15 mouse cellular contexts compared by ENCODE assay signal in genomic region chr9:5752686-5753301, GRCm38 (mm10).
DNase-seq lines count a peak whose midpoint lies in the region; ATAC-seq and TF ChIP-seq lines count a peak whose summit lies in the region.
"Had no signal": no experiment of that assay in that cellular context is flagged by ENCODE, and none has a peak within 500 bp of the region (broad histone marks: within the 10 kb centered on the region; RNA-seq: fewer than 3 reads in every experiment).

No protein-coding gene starts in this region.

- no peaks in the 10 kb centered on the region for H3K36me3 ChIP-seq in CH12.LX (replicated peaks in 1 of 2; ENCODE audit: control insufficient read depth in 1 of 2, insufficient read depth in 1 of 2, low read length in 1 of 2)
- H3K36me3 ChIP-seq in hindbrain, embryonic 13.5 days: no peaks in the 10 kb centered on the region
- H3K36me3 ChIP-seq in midbrain, embryonic 15.5 days (replicated peaks): no peaks in the 10 kb centered on the region
- H3K36me3 ChIP-seq in heart, embryonic 11.5 days (ENCODE audit: control insufficient read depth, insufficient read depth, low read length): no peaks in the 10 kb centered on the region

- H3K4me1 ChIP-seq in CH12.LX (ENCODE audit: control insufficient read depth in 1 of 2, insufficient read depth in 2 of 2): no peaks in the 10 kb centered on the region
- peaks cover 5% of the 10 kb centered on the region for H3K4me1 ChIP-seq in hindbrain, embryonic 13.5 days (replicated peaks)
- H3K4me1 ChIP-seq in midbrain, embryonic 15.5 days: peaks cover 6% of the 10 kb centered on the region
- H3K4me1 ChIP-seq in heart, embryonic 11.5 days (ENCODE audit: control insufficient read depth, insufficient read depth, low read length): no peaks in the 10 kb centered on the region

- no peak for TF ChIP-seq CTCF in CH12.LX (conservative IDR thresholded peaks at IDR 0.05 in 1 of 2, IDR thresholded peaks at IDR 0.05 in 1 of 2; ENCODE audit: low read depth in 2 of 2, low read length in 2 of 2)
- TF ChIP-seq CTCF in brain, embryonic 14.5 days (IDR thresholded peaks at IDR 0.05; ENCODE audit: borderline replicate concordance, extremely low read depth, insufficient read depth, insufficient read length): no peak

- no peaks in the 10 kb centered on the region for H3K27me3 ChIP-seq in CH12.LX (replicated peaks)
- no peaks in the 10 kb centered on the region for H3K27me3 ChIP-seq in hindbrain, embryonic 13.5 days
- H3K27me3 ChIP-seq in midbrain, embryonic 15.5 days (replicated peaks): no peaks in the 10 kb centered on the region
- no peaks in the 10 kb centered on the region for H3K27me3 ChIP-seq in heart, embryonic 11.5 days (ENCODE audit: control insufficient read depth, insufficient read depth, low read length)

- TF ChIP-seq RAD21 in CH12.LX (IDR thresholded peaks at IDR 0.05; ENCODE audit: low read depth, low read length): no peak

- TF ChIP-seq EP300 in CH12.LX (IDR thresholded peaks at IDR 0.05; ENCODE audit: low read length): no peak

- H3K27ac ChIP-seq in CH12.LX (ENCODE audit: insufficient read depth, low read depth): no peak overlapping the region
- H3K27ac ChIP-seq in hindbrain, embryonic 13.5 days: peak overlapping the region; percentile 83
- H3K27ac ChIP-seq in midbrain, embryonic 15.5 days: peak overlapping the region; percentile 66
- H3K27ac ChIP-seq in heart, embryonic 11.5 days (ENCODE audit: low read depth, low read length): no peak overlapping the region
- H3K27ac ChIP-seq: gastrocnemius, adult 2 months; macrophage had no signal

- no peak overlapping the region for H3K4me2 ChIP-seq in CH12.LX (ENCODE audit: insufficient read depth, low read depth, poor library complexity, severe bottlenecking)
- no peak overlapping the region for H3K4me2 ChIP-seq in hindbrain, embryonic 13.5 days
- no peak overlapping the region for H3K4me2 ChIP-seq in midbrain, embryonic 15.5 days
- no peak overlapping the region for H3K4me2 ChIP-seq in heart, embryonic 11.5 days
- H3K4me2 ChIP-seq: lung, embryonic 14.5 days had no signal

- no peaks in the 10 kb centered on the region for H3K9me3 ChIP-seq in CH12.LX (replicated peaks; ENCODE audit: low read length)
- no peaks in the 10 kb centered on the region; the same call in 1 of the 2 replicates for H3K9me3 ChIP-seq in hindbrain, embryonic 13.5 days
- H3K9me3 ChIP-seq in midbrain, embryonic 15.5 days: no peaks in the 10 kb centered on the region
- H3K9me3 ChIP-seq in heart, embryonic 11.5 days (replicated peaks; ENCODE audit: control insufficient read depth, low read length): no peaks in the 10 kb centered on the region

- H3K9ac ChIP-seq in CH12.LX (ENCODE audit: insufficient read depth, low read depth): no peak overlapping the region
- no peak overlapping the region for H3K9ac ChIP-seq in hindbrain, embryonic 13.5 days
- no peak overlapping the region for H3K9ac ChIP-seq in midbrain, embryonic 15.5 days
- no peak overlapping the region for H3K9ac ChIP-seq in heart, embryonic 11.5 days (ENCODE audit: low read depth, low read length)
- H3K9ac ChIP-seq: lung, embryonic 14.5 days had no signal

- no peak overlapping the region for H3K4me3 ChIP-seq in CH12.LX (replicated peaks in 1 of 3; ENCODE audit: low read depth in 2 of 3, low read length in 2 of 3, poor library complexity in 1 of 3)
- no peak overlapping the region for H3K4me3 ChIP-seq in hindbrain, embryonic 13.5 days
- H3K4me3 ChIP-seq in midbrain, embryonic 15.5 days: no peak overlapping the region
- no peak overlapping the region for H3K4me3 ChIP-seq in heart, embryonic 11.5 days (ENCODE audit: low read depth, low read length)
- H3K4me3 ChIP-seq: gastrocnemius, adult 2 months had no signal

- peak; percentile 1 for DNase-seq in CH12.LX (ENCODE audit: extremely low read depth)
- peak; percentile 87 for DNase-seq in brain, embryonic 14.5 days (ENCODE audit: low read depth)
- no peak for DNase-seq in urinary bladder, adult 2 months (ENCODE audit: low spot score)
- DNase-seq in heart, adult 18-20 months: no peak
- DNase-seq: adrenal gland, postnatal 25 days; cerebellum, postnatal 14 days; gastrocnemius, adult 2 months; heart, postnatal 14 days; kidney, postnatal 10 days; lung, embryonic 14.5 days had no signal

- H3K79me2 ChIP-seq in CH12.LX (replicated peaks; ENCODE audit: control insufficient read depth, extremely low read depth, insufficient read depth, poor library complexity, severe bottlenecking): no peaks in the 10 kb centered on the region

- TF ChIP-seq POLR2A in CH12.LX (IDR thresholded peaks at IDR 0.05; ENCODE audit: low read depth, low read length): no peak
- no peak for TF ChIP-seq POLR2A in brain, embryonic 14.5 days (IDR thresholded peaks at IDR 0.05; ENCODE audit: borderline replicate concordance, extremely low read depth, insufficient read depth, insufficient read length, poor library complexity, severe bottlenecking)

- dilution Hi-C loops in CH12.LX (cut with MboI; ENCODE audit: extremely low pct_ligation_motif_present, extremely low pct_unique_long_range_greater_than_20kb, low sequenced_read_pairs): no loop called here

- in situ Hi-C loops in CH12.LX (cut with MboI; ENCODE audit: low pct_ligation_motif_present, low pct_unique_long_range_greater_than_20kb, low sequenced_read_pairs): no loop called here

- ATAC-seq in hindbrain, embryonic 13.5 days (ENCODE audit: low FRiP score): peak; percentile 93
- ATAC-seq in midbrain, embryonic 15.5 days (replicated peaks): peak; percentile 89
- no peak for ATAC-seq in heart, embryonic 11.5 days (replicated peaks; ENCODE audit: insufficient number of reproducible peaks, low FRiP score, low TSS enrichment)
- ATAC-seq: intestine, embryonic 16.5 days had no signal

TF ChIP-seq in CH12.LX, 34 proteins besides CTCF, POLR2A, EP300 and RAD21:
- TF ChIP-seq TBP (conservative IDR thresholded peaks at IDR 0.05; ENCODE audit: low read depth, low read length): no peak
- TF ChIP-seq ELF1 (IDR thresholded peaks at IDR 0.05; ENCODE audit: low read depth, low read length): no peak
- TF ChIP-seq MAFK (IDR thresholded peaks at IDR 0.05; ENCODE audit: insufficient replicate concordance, low read length): no peak
- TF ChIP-seq IRF4 (IDR thresholded peaks at IDR 0.05; ENCODE audit: low read depth, low read length): no peak
- no peak for TF ChIP-seq NRF1 (IDR thresholded peaks at IDR 0.05; ENCODE audit: low read depth, low read length)
- no peak for TF ChIP-seq MAX (IDR thresholded peaks at IDR 0.05; ENCODE audit: low read length)
- TF ChIP-seq PAX5 (IDR thresholded peaks at IDR 0.05; ENCODE audit: low read length): no peak
- TF ChIP-seq CHD2 (IDR thresholded peaks at IDR 0.05; ENCODE audit: low read length): no peak
- TF ChIP-seq MYC (IDR thresholded peaks at IDR 0.05; ENCODE audit: low read depth, low read length): no peak
- TF ChIP-seq GABPA (IDR thresholded peaks at IDR 0.05; ENCODE audit: insufficient replicate concordance, low read depth, low read length): no peak
- no peak for TF ChIP-seq ZC3H11A (IDR thresholded peaks at IDR 0.05; ENCODE audit: low read depth, low read length)
- no peak for TF ChIP-seq SIN3A (IDR thresholded peaks at IDR 0.05; ENCODE audit: low read length)
- TF ChIP-seq SMC3 (IDR thresholded peaks at IDR 0.05; ENCODE audit: low read depth, low read length): no peak
- no peak for TF ChIP-seq USF1 (IDR thresholded peaks at IDR 0.05; ENCODE audit: low read depth, low read length)
- TF ChIP-seq HCFC1 (IDR thresholded peaks at IDR 0.05; ENCODE audit: low read depth, low read length): no peak
- no peak for TF ChIP-seq ETS1 (conservative IDR thresholded peaks at IDR 0.05; ENCODE audit: low read depth, low read length)
- no peak for TF ChIP-seq MAZ (IDR thresholded peaks at IDR 0.05; ENCODE audit: low read depth, low read length)

Comparison
In these comparisons a context has a peak if more than half of its experiments do, and no peak if none do; other contexts are left out.
1. DNase-seq: peak in CH12.LX (single experiment) and brain, embryonic 14.5 days (single experiment); none in urinary bladder, adult 2 months (single experiment) and heart, adult 18-20 months (0 of 2).
2. H3K27ac ChIP-seq: peak in hindbrain, embryonic 13.5 days (single experiment) and midbrain, embryonic 15.5 days (single experiment); none in CH12.LX (single experiment) and heart, embryonic 11.5 days (single experiment).